Comparison of ENCODE assay signal across 7 mouse cellular contexts in genomic region chr2:36048748-36049566, GRCm38 (mm10). TPM values are rescaled to one million over a fixed set of nuclear protein-coding genes. Genes with fewer than 3 reads are reported as not detected.
DNase-seq lines count a peak whose midpoint lies in the region; ATAC-seq lines count a peak whose summit lies in the region.

TSS of gene Ndufa8 (minus strand) at chr2:36049406.
TSS of gene Morn5 (plus strand) at chr2:36049458.

- H3K9ac ChIP-seq in intestine, embryonic 15.5 days: peak within 1 kb of the TSS; percentile 92

- DNase-seq in adrenal gland, adult 2 months: peak; percentile 99
- DNase-seq in embryo, embryonic 11.5 days (ENCODE audit: low read depth, low spot score): peak; percentile 98
- peak; percentile 97 to 99 for DNase-seq in gastrocnemius, postnatal 36 days
- peak; percentile 96 to 99 for DNase-seq in left cerebral cortex, postnatal 25 days (ENCODE audit: low spot score in 2 of 2)
- peak; percentile 99 for DNase-seq in midbrain, embryonic 10.5 days (ENCODE audit: low spot score)
- DNase-seq in right cerebral cortex, postnatal 4 days: peak; percentile 97

- WGBS in intestine, embryonic 15.5 days: 1% methylated on average over 44 of the region's 44 CpGs
- 2% methylated on average over 44 of the region's 44 CpGs for WGBS in midbrain, embryonic 10.5 days

- peak within 1 kb of the TSS; percentile 46; the same call in 1 of the 2 replicates for H3K27ac ChIP-seq in intestine, embryonic 15.5 days
- H3K27ac ChIP-seq in midbrain, embryonic 10.5 days (replicated peaks): peak within 1 kb of the TSS; percentile 85

- no peaks in the 10 kb centered on the region for H3K36me3 ChIP-seq in intestine, embryonic 15.5 days
- peaks cover under 1% of the 10 kb centered on the region; the same call in 1 of the 2 replicates for H3K36me3 ChIP-seq in midbrain, embryonic 10.5 days

- no peaks in the 10 kb centered on the region for H3K9me3 ChIP-seq in intestine, embryonic 15.5 days
- H3K9me3 ChIP-seq in midbrain, embryonic 10.5 days (replicated peaks): no peaks in the 10 kb centered on the region

- ATAC-seq in intestine, embryonic 15.5 days: peak; percentile 99

- peak within 1 kb of the TSS; percentile 60 for H3K4me2 ChIP-seq in intestine, embryonic 15.5 days (replicated peaks)

- intact Hi-C loops in gastrocnemius, postnatal 36 days (cut with DNase I): no loop called here
- intact Hi-C loops in left cerebral cortex, postnatal 25 days (cut with DNase I): loop anchor here (5.0 kb wide), 1 partner anchor 88 kb away; the partner anchor contains the start of genes Mrrf and Rbm18

- no peaks in the 10 kb centered on the region for H3K27me3 ChIP-seq in intestine, embryonic 15.5 days (replicated peaks)
- H3K27me3 ChIP-seq in midbrain, embryonic 10.5 days (ENCODE audit: low read depth, poor library complexity, severe bottlenecking): no peaks in the 10 kb centered on the region

- H3K4me1 ChIP-seq in intestine, embryonic 15.5 days (replicated peaks): peaks cover 10% of the 10 kb centered on the region; the same call in 1 of the 2 replicates
- peaks cover 21% of the 10 kb centered on the region for H3K4me1 ChIP-seq in midbrain, embryonic 10.5 days

- peak within 1 kb of the TSS; percentile 81 for H3K4me3 ChIP-seq in intestine, embryonic 15.5 days (replicated peaks)
- peak within 1 kb of the TSS; percentile 80 for H3K4me3 ChIP-seq in midbrain, embryonic 10.5 days

RNA-seq across cellular contexts. Expression of gene Ndufa8, which starts in this region (rescaled TPM):
- 100 to 1,000 TPM; 192 to 258 TPM for total RNA-seq in adrenal gland, adult 2 months (2021)
- polyA plus RNA-seq in adrenal gland, adult 2 months (2012; rRNA removed): 42.9 and 48.8 TPM in 2 replicates
- 100 to 1,000 TPM; 365 to 379 TPM for total RNA-seq in gastrocnemius, postnatal 36 days (2021)
- polyA plus RNA-seq in intestine, embryonic 15.5 days (2015; fragmentation: Nextera tagmentation; extraction: Ambion mirVana): 288 and 322 TPM in 2 replicates
- 100 to 1,000 TPM; 197 to 198 TPM for total RNA-seq in left cerebral cortex, postnatal 25 days (2021)
- 193 and 202 TPM in 2 replicates for polyA plus RNA-seq in midbrain, embryonic 10.5 days (2016; fragmentation: Nextera tagmentation; extraction: Ambion mirVana)

RNA-seq across cellular contexts. Expression of gene Morn5, which starts in this region (rescaled TPM):
- not detected for total RNA-seq in adrenal gland, adult 2 months (2021)
- 0.33 TPM in 1 of 2 replicates, not detected in the other for polyA plus RNA-seq in adrenal gland, adult 2 months (2012; rRNA removed)
- total RNA-seq in gastrocnemius, postnatal 36 days (2021): not detected
- 0.21 TPM in 1 of 2 replicates, not detected in the other for polyA plus RNA-seq in intestine, embryonic 15.5 days (2015; fragmentation: Nextera tagmentation; extraction: Ambion mirVana)
- total RNA-seq in left cerebral cortex, postnatal 25 days (2021): under 1 TPM; 0.53 to 0.82 TPM
- 0.20 and 0.35 TPM in 2 replicates for polyA plus RNA-seq in midbrain, embryonic 10.5 days (2016; fragmentation: Nextera tagmentation; extraction: Ambion mirVana)

Comparison
In these comparisons a context has a peak if more than half of its experiments do, and no peak if none do; other contexts are left out.
1. Peak in every context shown above with its lines: DNase-seq, ATAC-seq, H3K4me3 ChIP-seq and H3K27ac ChIP-seq.